Mouse (Mus musculus): ENCODE results near the gene Phf8. TPM values are rescaled to one million over a fixed set of nuclear protein-coding genes. Genes with fewer than 3 reads are reported as not detected.

Gene Phf8
- 2.9 and 3.4 TPM in 2 replicates for polyA plus RNA-seq (2012; rRNA removed; ENCODE audit: low replicate concordance)

DNA sequence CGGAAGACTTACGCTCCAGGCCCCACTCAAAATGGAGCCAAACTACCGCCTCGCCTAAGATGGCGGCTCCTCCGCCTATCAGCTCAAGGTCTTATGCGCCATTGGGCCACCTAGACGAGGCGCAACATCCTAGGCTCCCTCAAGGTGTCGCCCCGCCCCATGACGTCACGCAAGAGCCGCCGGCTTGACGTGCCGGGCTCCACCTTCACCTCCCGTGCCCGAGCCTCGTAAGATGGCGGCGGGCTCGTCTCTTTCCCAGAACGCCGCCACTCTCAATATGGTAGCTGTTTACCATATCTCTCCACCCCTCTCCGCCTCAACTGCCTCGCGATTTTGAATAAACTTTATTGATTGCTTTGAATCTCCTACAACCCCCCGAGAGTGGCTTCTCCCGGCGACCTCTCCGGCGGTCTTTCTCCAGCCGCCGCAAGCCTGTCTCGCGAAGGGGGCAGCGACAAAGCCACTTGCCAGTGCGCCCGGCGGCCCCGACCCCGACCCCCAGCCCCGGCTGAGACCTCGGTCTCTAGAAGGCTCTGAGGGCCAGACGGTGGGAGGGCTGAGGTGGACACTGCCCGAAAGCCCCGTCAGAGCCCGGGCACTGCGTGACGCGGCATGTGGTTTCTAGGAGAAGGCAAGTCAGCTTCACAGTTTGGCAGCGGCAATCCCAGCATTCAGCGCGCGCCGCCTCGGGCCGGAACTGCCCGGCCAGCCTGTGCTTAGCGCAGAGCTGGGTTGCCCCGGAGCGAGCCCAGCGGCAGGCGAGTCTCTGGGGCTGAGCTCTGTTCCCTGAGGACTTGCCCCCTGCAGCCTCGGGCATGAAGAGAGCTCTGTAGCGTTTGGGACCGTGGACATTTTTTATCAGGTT, at the start of gene Phf8:
Phf8 (plus strand) TSS at position 215 of the 865 bp plus-strand sequence.

Other genes with a start within 250 kb of the Phf8 start
- 1.2 and 2.1 TPM in 2 replicates for gene Fam120c, start 176.5 kb upstream of the Phf8 start, polyA plus RNA-seq (2012; rRNA removed; ENCODE audit: low replicate concordance)